Comparison of ENCODE assay signal across 8 mouse cellular contexts in the genomic region with DNA sequence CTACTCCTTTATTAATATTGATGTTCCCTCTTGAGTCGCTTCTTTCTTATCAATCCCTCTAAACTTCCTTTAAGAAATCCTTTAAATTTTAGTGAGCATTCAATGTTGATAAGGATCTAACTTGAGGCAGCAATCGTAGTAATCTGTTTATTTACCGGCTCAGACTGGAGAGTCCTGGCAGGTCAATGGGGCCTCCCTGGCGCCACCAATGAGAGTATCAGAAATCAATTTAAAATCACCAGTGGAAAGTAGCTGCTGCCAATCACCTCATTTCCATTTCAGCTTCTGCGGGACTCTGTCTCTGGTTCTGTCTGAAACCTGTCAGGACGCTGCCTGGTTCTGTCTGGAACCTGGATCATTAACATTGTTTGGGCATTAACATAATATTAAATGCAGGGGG. TPM values are rescaled to one million over a fixed set of nuclear protein-coding genes. Genes with fewer than 3 reads are reported as not detected.
DNase-seq lines count a peak whose midpoint lies in the region; ATAC-seq and TF ChIP-seq lines count a peak whose summit lies in the region.

No protein-coding gene starts in this region.

- intact Hi-C loops in gastrocnemius, postnatal 36 days (cut with DNase I), result no loop called here

- H3K9me3 ChIP-seq in hindbrain, postnatal 0 days (ENCODE audit: low read length), result no peaks in the 10 kb centered on the region
- H3K9me3 ChIP-seq in liver, embryonic 13.5 days (replicated peaks), result no peaks in the 10 kb centered on the region

- peak overlapping the region; percentile 63 for H3K4me2 ChIP-seq in hindbrain, postnatal 0 days (ENCODE audit: low read depth, low read length)
- peak overlapping the region; percentile 65 for H3K4me2 ChIP-seq in liver, embryonic 13.5 days

- DNase-seq in heart, adult 11 months, result peak; percentile 87
- no peak for DNase-seq in heart, adult 9 months (ENCODE audit: low spot score in 2 of 2)
- DNase-seq in hindbrain, postnatal 0 days (ENCODE audit: low spot score), result no peak
- no peak for DNase-seq in liver, embryonic 13.5 days
- DNase-seq in gastrocnemius, postnatal 36 days, result no peak
- no peak for DNase-seq in cerebellum, adult 9-11 months
- no peak for DNase-seq in frontal cortex, postnatal 25 days (ENCODE audit: low spot score in 2 of 2)

- H3K9ac ChIP-seq in hindbrain, postnatal 0 days (replicated peaks; ENCODE audit: low read length), result no peak overlapping the region
- H3K9ac ChIP-seq in liver, embryonic 13.5 days, result 0 out of 2 replicates have a peak overlapping the region, but pooled peaks have one; percentile 50

- H3K27me3 ChIP-seq in hindbrain, postnatal 0 days (ENCODE audit: insufficient read depth, low read length), result no peaks in the 10 kb centered on the region
- no peaks in the 10 kb centered on the region for H3K27me3 ChIP-seq in liver, embryonic 13.5 days

- H3K4me1 ChIP-seq in brown adipose tissue, adult 24 weeks (ENCODE audit: control insufficient read depth, insufficient read depth, insufficient read length, low read length), result peaks cover 15% of the 10 kb centered on the region
- H3K4me1 ChIP-seq in hindbrain, postnatal 0 days (ENCODE audit: insufficient read depth, low read length), result peaks cover 5% of the 10 kb centered on the region; the same call in 1 of the 2 replicates
- peaks cover 16% of the 10 kb centered on the region for H3K4me1 ChIP-seq in liver, embryonic 13.5 days (replicated peaks)

- no peaks in the 10 kb centered on the region for H3K36me3 ChIP-seq in hindbrain, postnatal 0 days (ENCODE audit: insufficient read depth, low read length)
- H3K36me3 ChIP-seq in liver, embryonic 13.5 days, result no peaks in the 10 kb centered on the region

- peak overlapping the region; percentile 77 for H3K4me3 ChIP-seq in brown adipose tissue, adult 24 weeks (ENCODE audit: insufficient read depth, low read depth, low read length)
- 0 out of 2 replicates have a peak overlapping the region, but pooled peaks have one; percentile 37 for H3K4me3 ChIP-seq in hindbrain, postnatal 0 days (ENCODE audit: low read length)
- H3K4me3 ChIP-seq in liver, embryonic 13.5 days (replicated peaks), result peak overlapping the region; percentile 61

- peak overlapping the region; percentile 19 for H3K27ac ChIP-seq in brown adipose tissue, adult 24 weeks (replicated peaks; ENCODE audit: low read depth, low read length)
- no peak overlapping the region for H3K27ac ChIP-seq in hindbrain, postnatal 0 days
- H3K27ac ChIP-seq in liver, embryonic 13.5 days, result 0 out of 2 replicates have a peak overlapping the region, but pooled peaks have one; percentile 50

- 40% methylated on average over 6 of the region's 6 CpGs for WGBS in hindbrain, postnatal 0 days
- WGBS in liver, embryonic 13.5 days (ENCODE audit: insufficient replicate concordance), result 8% methylated on average over 6 of the region's 6 CpGs

- no peak for ATAC-seq in hindbrain, postnatal 0 days
- ATAC-seq in liver, embryonic 13.5 days (ENCODE audit: low read depth), result no peak

- no peak for TF ChIP-seq CTCF in hindbrain, postnatal 0 days (IDR thresholded peaks at IDR 0.05; ENCODE audit: low read depth)

RNA-seq across cellular contexts. Expression of a gene that starts 1.5 kb away (rescaled TPM):
- polyA plus RNA-seq in brown adipose tissue, adult 24 weeks (2012; ENCODE audit: insufficient read depth, insufficient read length, missing spikeins), result 3.6 and 7.2 TPM in 2 replicates
- 0.73 and 4.6 TPM in 2 replicates for total RNA-seq in hindbrain, postnatal 0 days (2014; rRNA removed)
- 1.1 and 2.4 TPM in 2 replicates for polyA plus RNA-seq in hindbrain, postnatal 0 days (2015; fragmentation: Nextera tagmentation; extraction: Ambion mirVana)
- polyA plus RNA-seq in liver, embryonic 13.5 days (2015; fragmentation: Nextera tagmentation; extraction: Ambion mirVana), result 4.5 and 5.5 TPM in 2 replicates
- 1 to 10 TPM; 4.1 to 5.3 TPM for total RNA-seq in gastrocnemius, postnatal 36 days (2021)
